Mouse (Mus musculus) left cerebral cortex, adult 8-10 months (tissue): ENCODE results near the gene Cyp17a1. TPM values are rescaled to one million over a fixed set of nuclear protein-coding genes. Genes with fewer than 3 reads are reported as not detected.

Experiments used
- DNase-seq, 2 experiments: peaks; one replicate each; pipeline ENCODE4 v3.0.0; 2022; ENCODE audit warnings: low spot score in 2 of 2
- total RNA-seq, 4 experiments: library from RNA; stranded (reverse); gene quantifications; 2 replicates each; pipeline ENCODE4 v1.2.4; 2022

Cyp17a1 gene
- total RNA-seq, 4 experiments from 2014 or later: not detected

DNA sequence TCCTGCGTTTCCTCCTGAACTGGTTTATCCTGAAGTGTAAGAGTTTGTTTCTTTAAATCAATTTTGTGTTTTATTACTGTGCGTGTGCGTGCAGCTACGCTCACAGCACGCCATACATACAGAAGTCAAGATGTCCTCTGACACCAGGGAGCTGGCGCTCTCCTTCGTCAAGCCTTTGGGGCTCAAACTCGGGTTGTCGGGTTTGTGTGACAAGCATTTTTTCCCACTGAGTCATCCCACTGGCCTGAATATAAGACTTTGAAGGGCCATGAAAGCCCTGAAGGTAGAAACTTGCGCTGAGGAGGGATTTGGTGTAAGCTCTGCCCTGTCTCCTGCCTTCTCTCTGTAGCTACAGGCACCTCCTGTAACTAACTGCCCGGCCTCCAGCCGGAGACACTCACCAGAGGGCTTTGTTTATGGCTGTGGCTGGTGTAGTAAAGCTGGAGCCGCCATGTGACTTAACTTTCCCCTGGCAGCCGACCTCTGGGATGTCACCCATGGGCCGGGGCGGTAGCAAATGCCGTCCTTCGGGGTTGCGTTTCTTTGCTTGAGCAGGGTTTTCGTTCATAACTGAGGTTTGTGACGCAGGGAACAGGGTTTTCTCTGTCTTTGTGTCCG is 30.7 kb downstream of the Cyp17a1 start:
- no peak for DNase-seq

DNA sequence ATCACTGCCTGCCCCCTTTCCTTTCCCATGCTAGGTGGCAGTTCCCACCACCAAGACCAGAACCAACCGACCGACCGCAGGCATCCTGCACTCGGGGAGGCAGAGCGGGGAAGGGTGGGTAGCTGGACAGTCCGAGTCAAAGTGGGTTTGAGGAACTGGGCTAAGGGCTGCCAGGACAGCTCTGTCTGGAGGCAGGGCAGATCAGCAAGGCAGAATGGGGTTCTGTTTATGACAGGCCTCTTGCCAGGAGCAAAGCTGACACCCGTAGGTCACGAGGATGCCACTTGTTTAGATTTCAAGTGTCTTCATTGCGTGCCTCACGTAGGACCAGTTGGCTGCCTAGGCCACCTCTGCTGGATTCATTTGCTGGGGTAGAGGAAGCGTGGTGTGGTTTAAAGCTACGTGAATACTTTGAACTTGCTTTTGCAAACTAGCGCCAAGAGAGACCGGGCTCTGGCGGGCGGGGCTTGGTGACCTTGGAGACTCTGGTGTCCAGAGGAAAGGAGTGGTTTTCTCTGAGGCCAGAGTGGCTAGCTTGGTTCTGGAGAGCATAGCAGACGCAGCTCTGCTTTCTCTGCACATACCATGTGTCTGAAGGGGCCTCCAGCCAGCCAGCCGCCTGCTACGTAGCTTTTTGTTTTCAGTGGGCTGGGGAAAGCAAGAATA is 31.4 kb downstream of the Cyp17a1 start:
- DNase-seq: no peak

DNA sequence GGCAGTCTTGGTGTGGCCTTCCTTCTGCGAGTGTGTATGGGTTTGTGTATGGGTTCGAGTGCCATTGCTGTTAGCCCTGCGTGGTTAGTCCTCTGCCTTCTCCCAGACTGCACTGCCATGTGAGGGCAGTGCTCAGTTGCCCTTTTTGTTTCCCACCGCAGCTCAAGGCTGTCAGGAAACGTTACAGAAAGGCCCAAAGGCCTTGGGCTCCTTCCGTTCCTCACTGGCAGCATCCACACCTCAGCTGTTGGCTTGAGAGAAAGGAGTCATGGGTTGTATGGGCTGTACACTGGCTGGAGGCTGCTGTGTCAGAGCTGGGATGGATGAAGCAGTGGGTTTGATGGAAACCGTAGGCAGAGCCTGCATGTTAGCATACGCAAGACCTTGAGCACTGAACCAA is 32.2 kb downstream of the Cyp17a1 start:
- no peak for DNase-seq

DNA sequence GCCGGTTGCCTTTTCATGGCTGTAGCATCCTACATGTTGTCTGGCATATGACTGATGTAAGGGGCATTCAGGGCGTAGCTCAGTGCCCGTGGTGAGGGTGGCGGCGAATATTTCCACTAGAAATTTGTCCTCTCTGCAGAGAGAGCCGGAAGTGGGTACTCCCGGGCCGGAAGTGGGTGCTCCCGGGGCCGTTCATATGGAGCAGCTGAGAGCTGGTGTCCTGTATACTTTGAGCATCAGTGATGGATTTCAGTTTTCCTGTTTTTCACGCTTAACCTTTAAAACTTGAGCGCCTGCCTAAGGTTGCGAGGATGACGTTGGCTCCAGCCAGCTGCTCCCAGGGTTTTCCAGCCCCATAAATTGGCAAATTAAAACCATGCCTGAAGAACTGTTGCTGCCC is 33.5 kb downstream of the Cyp17a1 start:
- DNase-seq: no peak

DNA sequence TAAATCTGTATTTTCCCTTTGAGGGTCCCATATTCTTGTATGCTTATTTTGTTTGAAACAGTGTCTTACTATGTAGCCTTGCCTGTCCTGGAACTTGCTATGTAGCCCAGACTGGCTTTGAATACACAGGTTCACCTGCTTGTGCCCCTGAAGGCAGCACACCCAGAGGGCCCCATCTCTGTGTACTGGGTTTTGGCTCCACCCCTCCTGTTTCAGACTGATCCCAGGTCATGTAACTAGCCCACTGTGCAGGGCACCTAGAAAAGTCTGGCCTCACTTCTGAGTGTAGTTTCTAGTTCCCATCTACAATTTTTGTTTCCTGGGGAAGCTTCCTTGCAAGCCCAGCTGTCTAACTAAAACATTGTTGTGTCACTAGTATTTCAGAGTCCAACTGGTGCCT is 33.9 kb downstream of the Cyp17a1 start:
- DNase-seq: no peak

DNA sequence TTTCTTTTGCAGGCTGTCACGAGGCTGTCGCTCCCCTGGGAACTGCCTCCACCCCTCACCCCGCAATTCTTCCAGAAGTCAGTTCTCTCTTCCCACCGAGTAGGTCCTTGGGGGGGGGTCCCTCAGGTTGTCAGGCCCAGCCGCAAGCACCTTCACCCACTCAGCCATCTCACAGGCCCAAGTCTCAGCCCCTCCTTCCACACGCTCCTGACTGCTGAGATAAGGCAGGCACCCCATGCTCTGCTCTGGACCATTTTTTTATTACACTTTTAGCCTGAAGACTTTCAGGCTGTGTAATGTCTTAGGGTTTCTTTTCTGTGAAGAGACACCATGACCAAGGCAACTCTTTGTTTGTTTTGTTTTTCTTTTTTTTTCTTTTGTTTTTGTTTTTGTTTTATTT is 35.4 kb downstream of the Cyp17a1 start:
- no peak for DNase-seq

DNA sequence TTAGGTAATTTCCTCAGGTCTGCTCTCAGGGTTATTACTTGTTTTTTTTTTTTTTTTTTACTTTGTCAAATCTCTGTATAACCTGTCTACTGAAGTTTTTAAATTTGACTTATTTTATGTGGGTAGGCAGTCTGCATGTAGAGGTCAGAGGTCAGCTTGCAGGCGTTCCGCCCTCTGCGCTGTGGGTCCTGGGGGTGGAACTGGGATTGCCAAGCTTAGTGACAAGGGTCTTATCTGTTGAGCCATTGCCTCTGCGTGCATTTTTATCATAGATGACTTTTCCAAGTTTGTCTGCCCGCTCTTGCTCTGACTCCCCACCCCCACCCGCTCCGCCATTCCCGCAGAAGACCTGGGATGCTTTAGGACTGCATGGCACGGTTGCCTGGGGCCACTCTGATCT is 37.2 kb downstream of the Cyp17a1 start:
- DNase-seq: no peak

DNA sequence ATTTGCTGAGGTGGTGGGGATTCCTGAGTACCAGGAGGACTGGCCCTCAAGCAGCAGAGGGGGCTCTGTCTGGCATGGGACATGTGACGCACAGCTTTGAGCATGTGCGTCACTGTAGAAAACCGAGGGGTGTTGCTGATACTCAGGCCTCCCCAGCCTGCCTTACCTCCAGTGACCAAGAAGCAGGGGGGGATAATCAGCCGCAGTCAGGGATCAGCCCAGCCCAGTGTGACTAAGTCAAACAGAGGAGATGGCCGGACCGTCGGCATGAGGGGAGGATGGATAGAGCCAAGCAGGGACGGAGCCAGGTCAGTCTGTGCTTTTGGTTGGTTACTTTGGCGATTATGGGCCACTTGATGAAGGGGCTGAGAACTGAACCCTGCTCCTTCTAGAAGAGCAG is 41.3 kb downstream of the Cyp17a1 start:
- DNase-seq: no peak

DNA sequence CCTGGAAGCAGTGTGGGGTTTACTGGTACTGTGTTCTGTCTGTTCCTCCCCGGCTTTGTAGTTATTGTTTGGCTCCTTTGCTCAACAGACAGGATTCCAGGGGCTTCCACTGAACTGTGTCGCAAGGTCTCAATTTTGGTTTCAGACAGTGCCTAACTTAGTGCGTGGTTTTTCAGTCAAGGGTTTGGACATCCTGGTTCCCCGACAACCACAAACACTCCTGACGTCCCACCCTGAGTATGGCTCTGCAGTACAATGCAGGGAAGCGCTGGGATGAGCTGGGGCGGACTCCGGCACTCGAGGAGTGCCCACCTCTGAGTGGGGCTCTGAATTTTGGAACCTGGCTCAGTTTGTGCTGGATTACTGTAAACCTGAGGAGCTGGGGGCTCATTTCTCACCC is 43.2 kb downstream of the Cyp17a1 start:
- DNase-seq: no peak

DNA sequence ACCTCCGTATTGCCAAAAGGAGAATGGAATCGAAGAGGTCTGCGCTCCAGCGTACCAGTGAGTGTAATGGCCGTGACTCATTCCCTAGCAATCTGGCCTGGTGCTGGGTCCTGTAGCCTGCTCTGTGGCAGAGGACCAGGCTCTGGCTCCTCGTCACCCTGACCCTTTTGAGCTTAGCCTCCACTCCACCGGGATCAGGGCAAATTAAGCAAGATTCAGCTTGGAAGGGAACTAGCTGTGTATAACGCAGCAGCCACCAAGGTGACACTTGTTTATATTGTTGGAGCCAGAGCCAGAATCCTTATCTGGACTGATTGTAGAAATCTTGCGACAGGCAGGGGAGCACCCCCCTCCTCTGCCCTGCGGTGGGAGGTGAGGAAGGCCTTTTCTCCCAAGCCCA is 44.6 kb downstream of the Cyp17a1 start:
- no peak for DNase-seq

DNA sequence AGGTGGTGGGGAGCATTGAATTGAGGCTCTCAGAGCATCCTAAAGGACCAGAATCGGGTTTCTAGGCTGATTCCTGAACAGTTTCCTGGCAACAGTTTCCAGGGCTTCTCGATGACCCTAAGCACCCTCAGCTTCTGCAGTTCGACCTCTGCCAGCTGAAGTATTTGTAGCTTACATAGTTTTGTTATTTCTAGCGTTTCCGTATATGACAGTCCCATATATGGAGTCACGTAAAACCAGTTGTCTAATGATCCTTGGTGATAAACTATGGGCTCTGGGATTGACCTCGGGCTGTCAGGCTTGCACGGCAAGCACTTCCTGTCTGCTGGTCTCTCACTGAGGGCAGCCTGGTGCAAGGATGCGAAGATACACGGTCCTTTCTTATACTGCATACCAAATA is 47.5 kb downstream of the Cyp17a1 start:
- no peak for DNase-seq

DNA sequence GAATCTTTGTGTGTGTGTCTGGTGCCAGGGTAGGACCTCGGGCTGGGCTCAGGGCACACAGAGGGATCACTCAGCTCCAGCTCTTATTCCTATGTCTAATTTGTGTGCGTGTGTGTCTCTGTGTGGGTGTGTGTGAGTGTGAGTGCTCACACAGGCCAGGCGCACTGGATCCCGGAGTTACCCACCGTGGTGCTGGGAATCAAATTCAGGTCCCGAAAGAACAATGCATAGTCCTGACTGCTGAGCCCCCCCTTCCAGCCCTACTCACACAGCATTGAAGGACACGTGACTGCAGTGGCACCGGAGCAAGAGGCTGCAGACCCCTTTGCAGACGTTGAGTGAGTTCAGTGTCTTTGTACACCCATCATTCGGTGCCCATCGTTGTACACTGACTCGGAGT is 48.0 kb downstream of the Cyp17a1 start:
- no peak for DNase-seq

DNA sequence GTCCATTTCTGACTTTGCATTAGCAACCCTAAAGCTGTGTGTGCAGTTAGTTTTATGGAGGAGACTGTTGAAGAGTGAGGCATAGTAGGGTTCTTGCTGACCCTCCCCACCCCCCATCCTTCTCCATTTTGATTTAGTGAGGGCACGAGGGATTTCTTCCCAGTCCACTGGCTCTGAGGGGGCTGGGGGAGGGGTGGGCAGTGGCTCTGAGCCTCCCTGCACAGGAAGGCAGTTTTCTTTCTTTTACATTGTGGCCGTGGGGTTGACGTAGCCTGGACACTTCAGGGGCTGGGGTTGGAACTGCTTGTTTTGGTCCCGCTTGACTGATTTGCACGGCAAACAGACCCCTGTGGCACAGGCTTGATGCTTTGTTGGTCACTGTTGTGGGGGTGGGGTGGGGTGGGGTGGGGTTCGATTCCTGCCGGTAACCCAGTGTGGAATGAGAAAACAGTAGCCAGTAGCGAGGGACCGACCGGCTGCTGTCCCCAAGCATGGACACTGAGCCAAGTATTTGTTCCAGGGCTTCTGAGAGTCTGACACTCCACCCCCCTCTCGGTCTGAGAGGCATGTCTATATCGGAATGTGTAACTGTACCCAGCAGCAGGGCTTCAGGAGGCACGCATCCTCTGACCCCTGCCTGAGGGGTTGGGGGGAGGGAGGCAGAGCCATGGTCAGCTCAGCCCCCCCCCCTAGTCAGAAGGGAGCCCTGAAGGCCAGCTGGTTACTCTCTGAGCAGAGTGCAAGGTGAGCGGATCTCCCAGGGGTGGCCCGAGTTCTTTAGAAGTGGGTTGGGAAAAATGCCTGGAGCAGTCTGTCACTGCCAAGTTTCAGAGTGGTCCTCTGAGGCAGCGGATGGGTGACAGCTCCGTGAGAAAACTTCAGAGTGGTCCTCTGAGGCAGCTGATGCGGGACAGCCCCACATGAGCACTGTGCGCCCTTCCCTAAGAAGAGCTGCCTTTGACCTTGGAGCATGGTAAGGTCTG is 48.9 kb downstream of the Cyp17a1 start:
- DNase-seq: no peak

DNA sequence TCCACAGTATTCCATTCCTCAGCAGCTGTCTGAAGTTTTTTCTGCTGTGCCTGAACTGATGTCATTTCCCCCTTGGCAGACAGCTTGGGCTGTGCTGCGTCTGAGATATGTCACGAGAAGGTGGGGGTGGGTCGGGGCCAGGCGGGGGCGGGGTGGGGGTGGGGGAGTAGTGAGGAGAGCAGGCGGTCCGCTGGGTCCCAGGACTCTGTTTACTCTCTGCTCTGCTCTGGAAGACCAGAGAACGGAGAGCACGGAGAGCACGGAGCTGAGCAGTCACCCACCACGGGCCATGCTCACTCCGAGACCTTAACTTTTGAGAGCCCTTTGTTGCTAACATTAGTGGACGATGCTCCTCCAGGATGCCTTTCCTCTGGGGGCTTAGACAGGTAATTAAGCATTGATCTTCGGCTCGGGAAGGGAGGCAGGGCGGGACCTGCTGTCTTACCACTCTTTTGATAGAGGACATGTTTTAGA is 49.7 kb downstream of the Cyp17a1 start:
- no peak for DNase-seq

DNA sequence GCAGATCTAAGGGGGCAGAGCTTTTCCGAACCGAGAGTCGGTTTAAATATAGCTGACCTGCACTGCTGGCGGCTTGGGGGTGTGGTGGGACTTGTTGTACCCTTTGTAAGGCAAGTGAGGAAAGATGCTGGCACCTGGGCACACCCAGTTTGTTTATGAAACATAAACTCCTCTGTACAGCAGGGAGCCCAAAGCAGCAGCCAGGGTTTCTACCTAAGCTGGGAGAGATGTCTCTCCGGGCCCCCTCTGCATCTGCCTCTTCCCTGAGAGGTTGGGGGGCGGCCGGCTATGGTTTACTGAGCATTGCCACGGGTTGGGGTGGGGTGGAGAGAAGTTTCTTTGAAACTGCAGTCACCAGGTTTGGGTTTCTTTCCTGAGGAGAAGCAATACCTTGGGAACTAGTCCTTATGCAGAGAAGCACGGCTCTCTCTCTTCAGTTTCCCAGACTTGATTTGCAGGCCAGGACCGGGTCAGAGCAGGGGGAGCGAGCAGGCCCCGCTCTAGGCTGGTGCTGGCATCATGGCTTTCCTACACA is 50.2 kb downstream of the Cyp17a1 start:
- DNase-seq: no peak

DNA sequence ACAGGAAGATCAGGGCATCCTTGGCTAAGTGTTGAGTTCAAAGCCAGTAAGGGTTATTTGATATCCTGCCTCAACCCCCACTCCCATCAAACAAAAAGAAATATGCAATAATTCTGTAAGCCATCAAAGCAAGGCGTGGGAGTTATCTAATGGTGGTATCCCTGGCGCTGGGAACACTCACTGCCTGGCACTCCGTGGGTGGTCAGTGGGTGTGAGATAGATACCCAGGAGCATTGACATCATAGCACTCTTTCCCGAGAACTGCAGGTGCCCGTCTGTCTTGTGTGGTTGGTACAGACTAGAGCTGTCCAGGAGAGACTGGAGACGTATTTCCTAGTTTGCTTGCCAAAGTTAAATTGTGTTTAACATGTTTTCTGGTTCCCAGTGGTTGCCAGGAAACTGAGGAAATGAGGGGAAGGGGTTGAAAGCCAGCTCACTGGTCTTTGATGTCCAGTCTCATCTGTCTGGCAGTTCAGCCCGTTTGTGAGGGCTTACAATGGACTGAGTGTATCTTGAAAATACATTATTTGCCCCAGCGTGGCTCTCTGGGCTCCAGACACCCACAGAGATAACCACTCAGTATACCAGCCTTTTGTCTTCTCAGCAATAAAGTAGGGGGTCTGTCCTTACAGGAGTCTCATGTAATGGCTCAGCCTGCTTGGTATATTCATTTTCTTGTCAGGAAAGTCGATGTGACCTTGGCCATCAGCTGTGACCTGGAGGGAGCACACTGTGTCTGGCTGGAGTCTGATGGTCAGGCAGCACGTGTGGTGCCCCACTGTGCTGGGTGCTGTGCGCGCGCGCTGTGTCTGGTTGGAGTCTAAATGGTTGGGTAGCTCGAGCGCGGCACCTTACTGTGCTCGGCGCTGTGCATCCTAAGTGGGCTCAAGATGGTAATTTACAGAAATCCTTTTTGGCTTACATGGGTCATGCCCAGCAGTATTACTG is 51.5 kb downstream of the Cyp17a1 start:
- no peak for DNase-seq

DNA sequence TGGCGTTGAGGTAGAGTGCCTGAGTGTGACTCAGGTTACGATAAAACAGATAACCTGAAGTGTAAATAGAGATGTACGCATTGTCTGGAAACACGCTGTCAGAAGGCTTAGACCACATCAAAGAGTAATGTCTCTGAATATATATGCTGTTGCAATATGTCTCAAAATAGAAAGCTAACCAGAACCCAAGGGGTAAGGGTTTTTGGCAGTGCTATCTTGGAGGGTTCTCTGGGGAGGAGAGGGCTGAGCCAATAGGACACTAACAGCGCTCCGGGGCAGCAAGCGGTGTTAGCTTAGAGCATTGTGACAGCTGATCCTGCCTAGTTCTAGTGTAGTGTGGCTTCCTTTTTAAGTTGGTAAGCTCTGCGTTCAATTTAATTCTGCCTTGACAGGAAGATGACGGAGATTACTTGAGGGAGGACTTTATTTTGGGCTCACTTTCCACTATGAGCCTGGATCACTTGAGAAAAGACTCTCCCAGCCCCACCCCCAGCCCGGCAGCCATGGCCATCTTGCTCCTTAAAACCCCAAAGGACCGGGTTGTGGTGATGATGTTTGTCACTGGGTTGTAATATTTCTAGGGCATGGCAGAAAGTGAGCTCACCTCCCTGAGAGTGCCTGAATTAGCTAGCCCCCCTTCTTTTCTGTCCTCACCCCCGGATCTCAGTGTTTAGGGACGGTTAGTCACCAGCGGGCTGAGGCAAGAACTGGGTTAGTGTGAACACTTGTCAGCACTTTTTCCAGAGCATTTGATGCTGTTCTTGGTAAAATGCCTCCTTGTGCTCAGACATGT is 52.8 kb downstream of the Cyp17a1 start:
- peak; percentile 48 to 59 for DNase-seq

DNA sequence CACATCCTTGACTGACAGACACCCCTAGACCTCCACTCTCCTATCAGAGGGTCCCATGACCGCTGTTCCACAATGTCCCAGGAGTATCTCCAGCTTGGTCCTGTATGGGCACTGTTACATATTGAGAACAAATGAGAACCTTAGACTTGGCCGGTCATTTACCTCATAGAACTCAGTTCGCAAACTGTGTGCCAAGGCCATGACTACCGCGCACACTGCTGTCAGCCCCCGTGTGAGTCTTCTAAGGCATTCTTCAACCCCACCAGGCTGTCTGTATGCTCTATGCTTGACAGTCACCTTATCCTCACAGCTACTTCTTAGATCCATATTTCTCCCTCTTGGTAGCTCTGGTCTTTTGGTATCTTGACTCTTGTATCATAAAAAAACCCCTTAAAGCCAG is 53.5 kb downstream of the Cyp17a1 start:
- DNase-seq: no peak

DNA sequence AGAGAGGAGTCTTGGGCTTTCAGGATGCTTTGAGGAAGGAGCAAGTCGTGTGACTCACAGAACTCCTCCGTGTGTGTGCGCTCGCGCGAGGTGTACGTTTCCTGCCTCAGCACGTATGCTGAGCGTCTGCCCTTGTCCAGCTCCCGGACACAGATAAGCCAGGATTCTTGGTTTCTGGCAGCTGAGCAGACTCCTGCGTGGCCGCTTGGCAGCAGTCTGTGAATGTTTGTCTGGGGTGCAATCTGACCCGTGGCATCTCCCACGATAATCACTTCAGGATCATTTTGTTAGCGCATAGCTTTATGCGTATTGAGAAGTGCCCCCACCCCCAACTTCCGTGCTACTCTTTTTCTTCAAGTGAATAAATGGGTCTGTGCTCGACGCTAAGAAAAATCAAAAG is 54.0 kb downstream of the Cyp17a1 start:
- no peak for DNase-seq

DNA sequence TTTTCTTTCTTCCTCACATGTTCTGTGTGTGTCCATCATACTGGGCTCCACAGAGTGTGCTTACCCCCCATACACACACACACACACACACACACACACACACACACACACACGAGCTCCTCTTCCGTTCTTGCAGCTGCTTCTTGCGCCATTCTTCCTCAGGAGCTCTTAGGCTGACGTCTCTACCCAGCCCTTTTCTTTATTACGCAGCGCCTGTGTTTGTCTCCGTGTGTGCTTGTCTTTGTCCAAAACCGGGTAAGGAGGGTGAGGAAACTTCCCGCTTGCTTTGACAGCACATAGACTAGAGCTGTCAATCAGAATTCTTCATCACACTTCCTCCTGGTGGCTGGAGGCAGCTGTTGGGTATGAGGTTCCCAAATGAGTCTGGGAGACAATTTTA is 54.6 kb downstream of the Cyp17a1 start:
- no peak for DNase-seq
